Mouse (Mus musculus): Measurements from ENCODE around the gene Gm20521. TPM values are rescaled to one million over a fixed set of nuclear protein-coding genes. Genes with fewer than 3 reads are reported as not detected.

Gene Gm20521
- polyA plus RNA-seq, 1 experiment = 2.2 TPM

- Histone ChIP-seq H3K36me3 (ENCODE audit: control insufficient read depth, insufficient read depth, low read length) (no peaks in the 10 kb centered on the region), H3K4me3 (ENCODE audit: control insufficient read depth, low read depth, low read length) (no peak overlapping the region), H3K27ac (ENCODE audit: control insufficient read depth, insufficient read depth, low read depth, low read length) (no peak overlapping the region), H3K4me1 (ENCODE audit: control insufficient read depth, insufficient read depth, low read length) (no peaks in the 10 kb centered on the region), H3K27me3 (ENCODE audit: control insufficient read depth, insufficient read depth, low read length) (no peaks in the 10 kb centered on the region)
- TF ChIP-seq CTCF (IDR thresholded peaks at IDR 0.05; ENCODE audit: control insufficient read depth, insufficient read depth, insufficient replicate concordance, low read depth, low read length) (no peak), POLR2A (IDR thresholded peaks at IDR 0.05; ENCODE audit: control insufficient read depth, low read depth, low read length) (no peak)
Measured at GRCm38 (mm10) chr14:54938431-54939219, 55.4 kb downstream of the Gm20521 start.

GRCm38 (mm10) chr14:54939434-54940175 is 56.4 kb downstream of the Gm20521 start:
- TF ChIP-seq POLR2A (IDR thresholded peaks at IDR 0.05; ENCODE audit: control insufficient read depth, low read depth, low read length) (no peak), CTCF (IDR thresholded peaks at IDR 0.05; ENCODE audit: control insufficient read depth, insufficient read depth, insufficient replicate concordance, low read depth, low read length) (peak; percentile 67; the same call in 1 of the 2 replicates)
- Histone ChIP-seq H3K4me3 (ENCODE audit: control insufficient read depth, low read depth, low read length) (no peak overlapping the region), H3K4me1 (ENCODE audit: control insufficient read depth, insufficient read depth, low read length) (no peaks in the 10 kb centered on the region), H3K36me3 (ENCODE audit: control insufficient read depth, insufficient read depth, low read length) (no peaks in the 10 kb centered on the region), H3K27me3 (ENCODE audit: control insufficient read depth, insufficient read depth, low read length) (no peaks in the 10 kb centered on the region), H3K27ac (ENCODE audit: control insufficient read depth, insufficient read depth, low read depth, low read length) (no peak overlapping the region)

DNA sequence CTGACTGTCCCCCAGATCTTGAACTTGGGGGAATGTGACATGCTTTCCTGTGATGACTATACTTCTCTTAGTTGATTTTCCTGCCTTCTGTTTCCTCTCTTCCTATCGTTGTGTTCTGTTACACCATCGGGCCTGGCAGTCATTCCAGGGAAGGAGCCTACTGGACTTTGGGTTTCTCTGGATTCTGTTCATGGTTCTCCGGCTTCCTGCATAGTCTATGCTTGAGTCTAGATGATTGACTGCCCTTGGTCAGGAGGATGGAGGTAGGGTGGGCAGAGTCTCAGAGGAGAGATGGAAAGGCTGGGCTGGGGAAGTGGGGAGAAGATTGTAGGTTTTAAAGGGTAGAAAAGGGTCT is 56.9 kb downstream of the Gm20521 start:
- TF ChIP-seq CTCF (IDR thresholded peaks at IDR 0.05; ENCODE audit: control insufficient read depth, insufficient read depth, insufficient replicate concordance, low read depth, low read length) (no peak), POLR2A (IDR thresholded peaks at IDR 0.05; ENCODE audit: control insufficient read depth, low read depth, low read length) (no peak)
- no peak overlapping the region for H3K4me3 ChIP-seq (ENCODE audit: control insufficient read depth, low read depth, low read length)
- H3K27me3 ChIP-seq (ENCODE audit: control insufficient read depth, insufficient read depth, low read length) = no peaks in the 10 kb centered on the region
- no peaks in the 10 kb centered on the region for H3K4me1 ChIP-seq (ENCODE audit: control insufficient read depth, insufficient read depth, low read length)
- H3K27ac ChIP-seq (ENCODE audit: control insufficient read depth, insufficient read depth, low read depth, low read length) = no peak overlapping the region
- no peaks in the 10 kb centered on the region for H3K36me3 ChIP-seq (ENCODE audit: control insufficient read depth, insufficient read depth, low read length)

DNA sequence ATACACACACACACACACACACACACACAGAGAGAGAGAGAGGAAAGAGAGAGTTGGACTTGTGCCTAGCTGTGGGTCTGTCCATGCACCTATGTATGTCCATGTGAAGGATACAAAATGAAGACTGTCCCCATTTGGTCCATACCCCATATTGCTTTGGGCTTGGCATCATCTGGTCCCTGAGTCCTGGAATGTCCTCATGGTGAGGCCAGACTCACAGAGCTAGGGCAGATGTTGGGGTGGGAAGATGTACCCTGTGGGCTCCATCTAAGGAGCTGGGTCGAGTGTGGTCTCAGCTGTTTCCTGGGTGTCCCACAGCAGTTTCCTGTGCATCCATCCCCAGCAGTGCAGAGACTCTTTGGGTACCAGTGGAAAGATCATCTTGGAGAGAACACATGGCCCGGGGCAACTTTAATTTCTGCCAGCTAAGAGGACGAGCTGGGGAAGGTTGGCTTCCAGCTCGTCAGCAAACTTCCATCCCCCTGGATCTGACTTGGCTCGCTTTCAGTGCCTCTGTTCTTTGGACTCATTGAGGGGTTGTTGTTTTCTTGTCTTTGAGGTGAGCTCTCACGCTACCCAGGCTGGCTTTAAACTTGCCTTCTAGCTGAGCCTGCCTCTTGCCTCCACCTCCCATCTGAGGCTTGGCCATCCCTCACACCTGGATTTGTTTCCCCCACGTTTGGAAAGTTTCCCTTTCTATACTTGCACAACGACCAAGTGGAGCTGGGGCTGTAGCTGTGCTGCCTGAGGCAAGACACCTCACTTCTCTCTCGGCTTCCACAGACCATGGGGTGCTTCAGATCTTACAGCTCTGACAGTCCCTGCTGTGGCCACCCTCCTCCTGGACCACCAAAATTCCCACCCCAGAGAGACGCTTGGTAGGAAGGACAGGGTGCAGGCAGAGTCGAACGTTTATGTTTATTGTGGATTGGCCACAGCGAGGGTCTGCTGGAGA is 58.1 kb downstream of the Gm20521 start:
- no peaks in the 10 kb centered on the region for H3K36me3 ChIP-seq (ENCODE audit: control insufficient read depth, insufficient read depth, low read length)
- no peak overlapping the region for H3K27ac ChIP-seq (ENCODE audit: control insufficient read depth, insufficient read depth, low read depth, low read length)
- TF ChIP-seq CTCF (IDR thresholded peaks at IDR 0.05; ENCODE audit: control insufficient read depth, insufficient read depth, insufficient replicate concordance, low read depth, low read length) (no peak), POLR2A (IDR thresholded peaks at IDR 0.05; ENCODE audit: control insufficient read depth, low read depth, low read length) (no peak)
- H3K27me3 ChIP-seq (ENCODE audit: control insufficient read depth, insufficient read depth, low read length) = no peaks in the 10 kb centered on the region
- H3K4me1 ChIP-seq (ENCODE audit: control insufficient read depth, insufficient read depth, low read length) = no peaks in the 10 kb centered on the region
- H3K4me3 ChIP-seq (ENCODE audit: control insufficient read depth, low read depth, low read length) = no peak overlapping the region

GRCm38 (mm10) chr14:54942479-54942878 is 59.2 kb downstream of the Gm20521 start:
- H3K27me3 ChIP-seq (ENCODE audit: control insufficient read depth, insufficient read depth, low read length) = no peaks in the 10 kb centered on the region
- TF ChIP-seq CTCF (IDR thresholded peaks at IDR 0.05; ENCODE audit: control insufficient read depth, insufficient read depth, insufficient replicate concordance, low read depth, low read length) (no peak), POLR2A (IDR thresholded peaks at IDR 0.05; ENCODE audit: control insufficient read depth, low read depth, low read length) (no peak)
- no peaks in the 10 kb centered on the region for H3K4me1 ChIP-seq (ENCODE audit: control insufficient read depth, insufficient read depth, low read length)
- H3K27ac ChIP-seq (ENCODE audit: control insufficient read depth, insufficient read depth, low read depth, low read length) = no peak overlapping the region
- no peaks in the 10 kb centered on the region for H3K36me3 ChIP-seq (ENCODE audit: control insufficient read depth, insufficient read depth, low read length)
- H3K4me3 ChIP-seq (ENCODE audit: control insufficient read depth, low read depth, low read length) = no peak overlapping the region

DNA sequence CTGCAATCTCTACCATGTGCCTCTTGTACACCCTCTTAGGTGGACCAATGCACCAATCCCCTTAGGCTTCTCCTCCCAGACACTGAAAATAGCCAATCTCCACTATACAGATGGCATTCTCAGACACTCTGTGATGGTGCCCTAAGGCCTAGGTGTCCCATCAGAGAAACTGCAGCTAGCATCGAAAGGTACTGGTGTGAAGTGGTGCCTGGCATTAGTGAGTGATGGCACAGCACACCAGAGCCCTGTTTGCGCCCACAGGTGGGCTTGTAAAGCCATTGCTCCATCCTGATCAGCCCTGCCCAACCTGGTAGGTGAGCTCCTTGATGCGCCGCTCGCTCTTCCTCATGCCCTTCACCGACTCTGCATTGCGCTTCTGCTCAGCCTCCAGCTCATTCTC is 60.7 kb downstream of the Gm20521 start:
- Histone ChIP-seq H3K27ac (ENCODE audit: control insufficient read depth, insufficient read depth, low read depth, low read length) (no peak overlapping the region), H3K27me3 (ENCODE audit: control insufficient read depth, insufficient read depth, low read length) (no peaks in the 10 kb centered on the region), H3K4me3 (ENCODE audit: control insufficient read depth, low read depth, low read length) (no peak overlapping the region), H3K4me1 (ENCODE audit: control insufficient read depth, insufficient read depth, low read length) (no peaks in the 10 kb centered on the region), H3K36me3 (ENCODE audit: control insufficient read depth, insufficient read depth, low read length) (no peaks in the 10 kb centered on the region)
- TF ChIP-seq CTCF (IDR thresholded peaks at IDR 0.05; ENCODE audit: control insufficient read depth, insufficient read depth, insufficient replicate concordance, low read depth, low read length) = no peak
- no peak for TF ChIP-seq POLR2A (IDR thresholded peaks at IDR 0.05; ENCODE audit: control insufficient read depth, low read depth, low read length)

Measured in testis, adult 2 months (tissue).